Mouse (Mus musculus) embryo, embryonic 10.5 days (tissue): ENCODE results near the gene Selenos.

Experiments
- DNase-seq: peaks from one replicate; pipeline ENCODE4 v3.0.0-alpha.2; 2015; ENCODE audit warnings: low spot score

The Selenos gene

GRCm38 (mm10) chr7:66120139-66120538 lies 40.7 kb downstream of the Selenos start:
- DNase-seq: no peak

- no peak for DNase-seq
These were observed 41.4 kb downstream of the Selenos start for GRCm38 (mm10) chr7:66120702-66121396.

- DNase-seq: no peak
These were observed 45.1 kb downstream of the Selenos start for GRCm38 (mm10) chr7:66124551-66124968.

- no peak for DNase-seq
These were observed 45.9 kb downstream of the Selenos start for GRCm38 (mm10) chr7:66125368-66125767.

- peak; percentile 49 for DNase-seq
These were observed 48.6 kb downstream of the Selenos start for GRCm38 (mm10) chr7:66127951-66128645.

GRCm38 (mm10) chr7:66128857-66129256 lies 49.4 kb downstream of the Selenos start:
- no peak for DNase-seq

- no peak for DNase-seq
These were observed 50.8 kb downstream of the Selenos start for GRCm38 (mm10) chr7:66130296-66130695.

- DNase-seq: no peak
These were observed 52.5 kb downstream of the Selenos start for GRCm38 (mm10) chr7:66131776-66132421.

GRCm38 (mm10) chr7:66134154-66134553 lies 54.7 kb downstream of the Selenos start:
- no peak for DNase-seq

GRCm38 (mm10) chr7:66135644-66136043 lies 56.2 kb downstream of the Selenos start:
- no peak for DNase-seq

- no peak for DNase-seq
These were observed 56.7 kb downstream of the Selenos start for GRCm38 (mm10) chr7:66136187-66136586.

- DNase-seq: no peak
These were observed 57.9 kb downstream of the Selenos start for GRCm38 (mm10) chr7:66137309-66137708.

- no peak for DNase-seq
These were observed 58.9 kb downstream of the Selenos start for GRCm38 (mm10) chr7:66138301-66138700.

- no peak for DNase-seq
These were observed 59.4 kb downstream of the Selenos start for GRCm38 (mm10) chr7:66138878-66139277.
